Mouse (Mus musculus): Measurements from ENCODE around the gene Gm20604. TPM values are rescaled to one million over a fixed set of nuclear protein-coding genes. Genes with fewer than 3 reads are reported as not detected.

Gm20604 gene
- total and polyA plus RNA-seq, 3 experiments: 0.43 to 7.9 (median 7.4) TPM

Other genes starting within 250 kb of the Gm20604 start
- gene Chga, start 203.7 kb downstream of the Gm20604 start, total RNA-seq (2021): 1,000 to 10,000 TPM; 1,470 to 2,168 TPM
- 4,298 and 5,253 TPM in 2 replicates for gene Chga, start 203.7 kb downstream of the Gm20604 start, polyA plus RNA-seq (2012; rRNA removed)
- gene Itpk1, start 53.7 kb downstream of the Gm20604 start, total RNA-seq (2021): 10 to 100 TPM; 54.9 to 99.2 TPM
- 50.8 and 70.9 TPM in 2 replicates for gene Itpk1, start 53.7 kb downstream of the Gm20604 start, polyA plus RNA-seq (2012; rRNA removed)
- gene Moap1, start 15.0 kb downstream of the Gm20604 start, total RNA-seq (2021): 1 to 10 TPM; 3.7 to 7.9 TPM
- 0.56 and 0.81 TPM in 2 replicates for gene Moap1, start 15.0 kb downstream of the Gm20604 start, polyA plus RNA-seq (2012; rRNA removed)
- 1 to 10 TPM; 7.5 to 8.5 TPM for gene Tmem251, start 14.9 kb downstream of the Gm20604 start, total RNA-seq (2021)
- 3.4 TPM in 2 replicates for gene Tmem251, start 14.9 kb downstream of the Gm20604 start, polyA plus RNA-seq (2012; rRNA removed)
- not detected for gene Gm28051, start 907 bp downstream of the Gm20604 start, total RNA-seq (2021)
- not detected in 2 replicates for gene Gm28051, start 907 bp downstream of the Gm20604 start, polyA plus RNA-seq (2012; rRNA removed)
- gene Gon7, start 869 bp downstream of the Gm20604 start, total RNA-seq (2021): 10 to 100 TPM; 11.6 to 11.7 TPM
- 8.7 and 12.7 TPM in 2 replicates for gene Gon7, start 869 bp downstream of the Gm20604 start, polyA plus RNA-seq (2012; rRNA removed)
- 10 to 100 TPM; 31.0 to 32.4 TPM for gene Ubr7, start 705 bp downstream of the Gm20604 start, total RNA-seq (2021)
- gene Ubr7, start 705 bp downstream of the Gm20604 start, polyA plus RNA-seq (2012; rRNA removed): 8.6 and 9.1 TPM in 2 replicates
- 10 to 100 TPM; 37.4 to 49.2 TPM for gene Btbd7, start 119.8 kb upstream of the Gm20604 start, total RNA-seq (2021)
- gene Btbd7, start 119.8 kb upstream of the Gm20604 start, polyA plus RNA-seq (2012; rRNA removed): 8.7 and 9.5 TPM in 2 replicates
- not detected for gene Cox8c, start 140.6 kb upstream of the Gm20604 start, total RNA-seq (2021)
- not detected in 2 replicates for gene Cox8c, start 140.6 kb upstream of the Gm20604 start, polyA plus RNA-seq (2012; rRNA removed)
- gene Unc79, start 190.2 kb upstream of the Gm20604 start, total RNA-seq (2021): 1 to 10 TPM; 4.4 to 8.1 TPM
- gene Unc79, start 190.2 kb upstream of the Gm20604 start, polyA plus RNA-seq (2012; rRNA removed): 1.5 and 3.7 TPM in 2 replicates

All from adrenal gland, adult 2 months (tissue).